Mouse (Mus musculus): Measurements from ENCODE around the gene Dach2. TPM values are rescaled to one million over a fixed set of nuclear protein-coding genes. Genes with fewer than 3 reads are reported as not detected.

Gene Dach2
- polyA plus RNA-seq, 1 experiment from 2014 or later, result 9.0 TPM

GRCm38 (mm10) chrX:113810369-113810768 is 513.1 kb downstream of the Dach2 start:
- Histone ChIP-seq H3K9ac (replicated peaks; ENCODE audit: low read length) (no peak overlapping the region), H3K27ac (replicated peaks; ENCODE audit: low read depth, low read length) (no peak overlapping the region), H3K27me3 (ENCODE audit: control insufficient read depth, insufficient read depth, low read length) (no peaks in the 10 kb centered on the region), H3K4me3 (replicated peaks; ENCODE audit: low read depth, low read length) (no peak overlapping the region), H3K4me2 (ENCODE audit: low read length) (no peak overlapping the region), H3K36me3 (ENCODE audit: control insufficient read depth, insufficient read depth, low read length) (no peaks in the 10 kb centered on the region), H3K4me1 (ENCODE audit: control insufficient read depth, insufficient read depth, low read length) (no peaks in the 10 kb centered on the region), H3K9me3 (ENCODE audit: control insufficient read depth, low read length) (no peaks in the 10 kb centered on the region)
- DNase-seq, result peak; percentile 4
- ATAC-seq (ENCODE audit: low FRiP score, low TSS enrichment), result no peak

GRCm38 (mm10) chrX:113826810-113827209 is 529.5 kb downstream of the Dach2 start:
- 80% methylated on average over 1 of the region's 1 CpGs for WGBS
- no peaks in the 10 kb centered on the region for H3K9me3 ChIP-seq (ENCODE audit: control insufficient read depth, low read length)
- no peak overlapping the region for H3K9ac ChIP-seq (replicated peaks; ENCODE audit: low read length)
- DNase-seq (no peak), ATAC-seq (ENCODE audit: low FRiP score, low TSS enrichment) (no peak)
- no peak overlapping the region for H3K4me3 ChIP-seq (replicated peaks; ENCODE audit: low read depth, low read length)
- H3K36me3 ChIP-seq (ENCODE audit: control insufficient read depth, insufficient read depth, low read length), result no peaks in the 10 kb centered on the region
- no peaks in the 10 kb centered on the region for H3K4me1 ChIP-seq (ENCODE audit: control insufficient read depth, insufficient read depth, low read length)
- H3K27me3 ChIP-seq (ENCODE audit: control insufficient read depth, insufficient read depth, low read length), result no peaks in the 10 kb centered on the region
- no peak overlapping the region for H3K4me2 ChIP-seq (ENCODE audit: low read length)
- H3K27ac ChIP-seq (replicated peaks; ENCODE audit: low read depth, low read length), result no peak overlapping the region

GRCm38 (mm10) chrX:113833062-113833461 is 535.8 kb downstream of the Dach2 start:
- H3K4me3 ChIP-seq (replicated peaks; ENCODE audit: low read depth, low read length), result no peak overlapping the region
- no peak overlapping the region for H3K27ac ChIP-seq (replicated peaks; ENCODE audit: low read depth, low read length)
- no peak overlapping the region for H3K9ac ChIP-seq (replicated peaks; ENCODE audit: low read length)
- H3K4me2 ChIP-seq (ENCODE audit: low read length), result no peak overlapping the region
- no peaks in the 10 kb centered on the region for H3K9me3 ChIP-seq (ENCODE audit: control insufficient read depth, low read length)
- DNase-seq (no peak), ATAC-seq (ENCODE audit: low FRiP score, low TSS enrichment) (no peak)
- no peaks in the 10 kb centered on the region for H3K36me3 ChIP-seq (ENCODE audit: control insufficient read depth, insufficient read depth, low read length)
- H3K27me3 ChIP-seq (ENCODE audit: control insufficient read depth, insufficient read depth, low read length), result no peaks in the 10 kb centered on the region
- 91% methylated on average over 1 of the region's 1 CpGs for WGBS
- no peaks in the 10 kb centered on the region for H3K4me1 ChIP-seq (ENCODE audit: control insufficient read depth, insufficient read depth, low read length)

GRCm38 (mm10) chrX:113867835-113868495 is 570.7 kb downstream of the Dach2 start:
- no peak overlapping the region for H3K4me3 ChIP-seq (replicated peaks; ENCODE audit: low read depth, low read length)
- no peak overlapping the region for H3K4me2 ChIP-seq (ENCODE audit: low read length)
- no peaks in the 10 kb centered on the region for H3K27me3 ChIP-seq (ENCODE audit: control insufficient read depth, insufficient read depth, low read length)
- no peak overlapping the region for H3K27ac ChIP-seq (replicated peaks; ENCODE audit: low read depth, low read length)
- no peaks in the 10 kb centered on the region for H3K9me3 ChIP-seq (ENCODE audit: control insufficient read depth, low read length)
- H3K36me3 ChIP-seq (ENCODE audit: control insufficient read depth, insufficient read depth, low read length), result no peaks in the 10 kb centered on the region
- WGBS, result 81% methylated on average over 2 of the region's 2 CpGs
- no peak for DNase-seq
- no peak for ATAC-seq (ENCODE audit: low FRiP score, low TSS enrichment)
- no peak overlapping the region for H3K9ac ChIP-seq (replicated peaks; ENCODE audit: low read length)
- no peaks in the 10 kb centered on the region for H3K4me1 ChIP-seq (ENCODE audit: control insufficient read depth, insufficient read depth, low read length)

Other genes starting within 250 kb of the Dach2 start
- 16.1 and 18.5 TPM in 2 replicates for gene Chm, start 112.0 kb upstream of the Dach2 start, polyA plus RNA-seq (2014; fragmentation: Nextera tagmentation; extraction: Ambion mirVana)